Mouse (Mus musculus): ENCODE data around the gene Rbm19.

Gene Rbm19

DNA sequence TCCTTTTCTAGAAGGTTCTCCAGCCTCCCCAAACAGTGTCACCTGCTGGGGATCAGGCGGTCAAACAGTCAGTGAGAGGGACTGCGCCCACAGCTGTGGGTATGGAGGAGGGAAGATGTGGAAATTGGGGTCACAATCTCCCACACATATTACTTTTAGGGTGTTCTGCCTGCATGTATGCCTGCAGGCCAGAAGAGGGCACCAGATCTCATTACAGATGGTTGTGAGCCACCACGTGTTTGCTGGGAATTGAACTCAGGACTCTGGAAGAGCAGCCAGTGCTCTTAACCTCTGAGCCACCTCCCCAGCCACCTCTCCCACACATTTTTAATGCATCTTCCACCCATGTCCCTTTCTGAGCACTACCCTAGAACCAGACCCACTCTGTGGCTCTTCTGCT, 88.1 kb downstream of the Rbm19 start:
- DNase-seq (ENCODE audit: low spot score in 2 of 2) = no peak

DNA sequence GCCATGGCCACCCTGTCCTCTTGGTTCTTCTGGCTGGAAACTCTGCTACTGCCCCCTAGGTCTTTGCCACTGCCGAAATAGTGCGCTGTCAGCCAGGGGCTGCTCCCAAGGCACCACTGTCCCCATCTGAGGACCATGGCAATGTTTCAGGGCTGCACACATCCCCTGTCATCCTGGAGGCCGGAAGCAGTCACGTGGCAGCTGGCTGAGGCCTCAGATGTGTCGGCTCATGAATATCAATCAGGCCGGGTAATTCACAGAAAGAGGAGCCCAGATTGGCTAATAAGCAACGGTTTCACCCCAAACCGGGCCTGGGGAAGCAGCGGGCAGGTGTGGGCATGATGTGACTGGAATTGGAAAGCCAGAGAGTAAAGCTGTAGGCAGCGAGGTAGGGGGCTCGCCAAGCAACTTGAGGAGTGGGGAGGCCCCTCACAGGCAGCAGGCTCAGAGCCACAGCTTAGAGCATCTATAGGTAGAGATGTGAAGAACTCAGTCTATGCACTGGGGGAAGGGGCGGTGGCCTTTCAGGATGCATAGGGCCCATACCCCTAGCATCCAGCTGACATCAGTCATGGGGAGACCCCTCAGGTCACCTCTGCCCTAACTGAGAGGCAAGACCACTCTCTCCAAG, 90.2 kb downstream of the Rbm19 start:
- no peak for DNase-seq (ENCODE audit: low spot score in 2 of 2)

DNA sequence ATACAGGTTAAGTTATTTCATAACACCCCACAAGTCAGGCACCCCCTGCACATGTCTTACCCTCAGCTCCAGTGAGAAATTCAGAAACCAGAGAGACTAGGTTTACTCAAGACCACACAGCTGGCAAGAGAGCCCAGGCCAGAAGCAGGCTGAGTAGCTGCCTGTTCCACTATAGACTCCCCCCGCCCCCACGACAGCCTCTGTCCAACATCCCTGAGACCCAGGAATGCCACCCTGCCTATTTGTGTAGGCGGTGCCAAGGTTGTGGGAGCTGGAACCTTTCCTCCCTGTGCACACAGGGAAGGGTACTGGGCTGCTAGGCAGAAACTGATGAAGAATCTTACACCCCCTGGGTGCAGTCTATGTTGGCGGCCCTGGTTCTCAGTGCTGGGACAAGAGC, 91.2 kb downstream of the Rbm19 start:
- no peak for DNase-seq (ENCODE audit: low spot score in 2 of 2)

DNA sequence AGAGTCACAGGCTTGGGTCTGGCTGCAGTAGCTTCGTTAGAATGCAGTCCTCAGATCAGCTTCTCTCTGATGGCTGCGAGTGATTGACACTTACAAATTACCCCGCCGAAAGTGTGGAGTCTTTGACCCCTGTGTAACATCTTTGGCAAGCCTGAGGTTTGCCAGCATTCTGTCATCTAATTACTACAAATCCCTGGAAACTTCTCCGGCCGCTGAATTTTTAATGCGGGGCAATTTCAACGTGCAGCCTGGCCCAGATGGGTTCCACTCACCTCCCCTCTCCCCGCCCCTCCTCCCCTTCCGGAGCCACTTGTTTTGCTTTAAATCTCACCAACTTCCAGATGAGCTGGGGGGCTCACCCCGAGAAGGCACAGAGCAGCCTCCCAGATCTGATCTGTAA, 94.4 kb downstream of the Rbm19 start:
- DNase-seq (ENCODE audit: low spot score in 2 of 2) = no peak

GRCm38 (mm10) chr5:120211182-120211581, 94.9 kb downstream of the Rbm19 start:
- peak in 1 of 2 experiments; percentile 21 for DNase-seq (ENCODE audit: low spot score in 2 of 2)

- DNase-seq (ENCODE audit: low spot score in 2 of 2) = no peak
Observed at GRCm38 (mm10) chr5:120214511-120214910, 98.2 kb downstream of the Rbm19 start.

DNA sequence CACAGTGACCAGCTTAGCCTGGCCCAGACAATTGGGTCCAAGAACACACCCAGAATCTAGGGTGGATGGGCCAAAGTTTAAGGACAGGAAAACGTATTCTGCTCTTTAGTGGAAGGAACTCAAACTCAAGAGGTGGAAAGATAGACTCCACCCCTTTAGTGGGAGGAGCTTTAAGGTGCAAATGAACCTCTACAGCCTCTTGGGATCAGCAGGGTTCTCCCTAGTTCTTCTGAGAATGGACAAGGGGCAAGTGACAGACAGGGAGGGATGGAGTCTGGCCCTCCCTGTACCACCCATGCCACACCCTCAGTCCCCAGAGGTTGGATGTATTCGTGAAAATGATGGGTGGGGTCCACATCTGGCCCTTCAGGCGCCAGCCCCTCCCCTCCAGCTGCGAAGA, 105.0 kb downstream of the Rbm19 start:
- no peak for DNase-seq (ENCODE audit: low spot score in 2 of 2)

DNA sequence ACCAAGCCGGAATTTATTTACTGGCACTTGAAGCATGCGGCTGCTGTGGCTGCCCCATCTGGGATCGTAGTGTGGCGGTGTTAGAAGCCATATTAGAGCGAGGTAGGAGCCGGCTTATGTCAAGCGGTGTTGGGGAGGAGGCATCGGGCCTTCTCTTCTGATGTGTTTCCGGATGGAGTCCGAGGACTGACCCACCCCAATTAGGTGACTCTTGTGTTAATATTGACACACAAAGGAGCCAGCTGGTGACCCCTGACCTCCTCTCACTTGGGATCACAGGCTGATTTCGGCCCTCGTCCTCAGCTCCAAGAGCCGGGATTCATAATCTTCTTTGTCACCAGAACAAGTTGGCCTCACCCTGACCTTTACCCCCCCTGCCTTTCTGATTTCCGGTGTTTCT, 109.1 kb downstream of the Rbm19 start:
- no peak for DNase-seq (ENCODE audit: low spot score in 2 of 2)

GRCm38 (mm10) chr5:120228613-120229409, 112.5 kb downstream of the Rbm19 start:
- DNase-seq (ENCODE audit: low spot score in 2 of 2) = no peak

GRCm38 (mm10) chr5:120231435-120232147, 115.3 kb downstream of the Rbm19 start:
- DNase-seq (ENCODE audit: low spot score in 2 of 2) = no peak

DNA sequence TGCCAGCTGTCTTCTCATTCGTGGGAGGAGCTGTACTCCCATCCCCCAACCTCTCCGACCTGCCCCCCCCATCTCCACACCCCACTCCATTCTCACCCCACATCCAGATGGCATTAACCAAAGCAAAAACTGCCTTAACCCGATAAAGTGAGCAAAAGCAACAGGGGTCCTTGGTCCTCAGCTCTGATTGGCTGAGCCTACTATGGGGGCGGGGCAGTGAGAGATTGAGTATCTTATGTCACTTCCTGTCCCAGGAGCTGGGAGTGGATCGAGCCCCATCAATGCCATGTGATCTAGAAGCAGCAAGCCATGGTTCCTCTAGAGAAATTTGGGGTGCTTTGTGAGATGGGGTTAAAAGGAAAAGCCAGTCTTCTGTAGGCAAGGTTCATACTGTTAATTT, 118.9 kb downstream of the Rbm19 start:
- DNase-seq (ENCODE audit: low spot score in 2 of 2) = no peak

DNA sequence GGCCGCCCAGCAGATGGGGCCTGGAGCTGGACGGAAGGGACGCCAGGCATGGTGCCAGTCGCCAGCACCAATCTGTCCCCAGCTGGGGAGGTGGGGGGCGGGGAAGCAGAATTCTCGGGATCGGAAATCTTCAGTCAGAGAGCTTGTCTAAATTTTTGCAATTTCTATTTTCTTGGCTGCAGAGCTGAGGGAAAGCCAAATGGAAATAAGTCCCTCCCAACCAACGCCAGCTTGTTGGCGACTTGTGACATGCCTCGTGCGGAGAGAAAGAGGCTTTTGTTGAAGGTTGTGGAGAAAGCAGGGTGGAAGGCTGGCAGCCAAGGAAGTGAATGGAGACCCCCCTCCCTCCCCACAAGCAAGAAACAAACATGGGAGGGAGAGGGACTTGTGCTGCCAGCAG, 119.3 kb downstream of the Rbm19 start:
- peak; percentile 32 to 34 for DNase-seq (ENCODE audit: low spot score in 2 of 2)

GRCm38 (mm10) chr5:120240071-120240470, 123.8 kb downstream of the Rbm19 start:
- DNase-seq (ENCODE audit: low spot score in 2 of 2) = no peak

GRCm38 (mm10) chr5:120245336-120245735, 129.1 kb downstream of the Rbm19 start:
- DNase-seq (ENCODE audit: low spot score in 2 of 2) = no peak
